Mouse (Mus musculus): ENCODE measurements around the gene Ccdc12.

DNA sequence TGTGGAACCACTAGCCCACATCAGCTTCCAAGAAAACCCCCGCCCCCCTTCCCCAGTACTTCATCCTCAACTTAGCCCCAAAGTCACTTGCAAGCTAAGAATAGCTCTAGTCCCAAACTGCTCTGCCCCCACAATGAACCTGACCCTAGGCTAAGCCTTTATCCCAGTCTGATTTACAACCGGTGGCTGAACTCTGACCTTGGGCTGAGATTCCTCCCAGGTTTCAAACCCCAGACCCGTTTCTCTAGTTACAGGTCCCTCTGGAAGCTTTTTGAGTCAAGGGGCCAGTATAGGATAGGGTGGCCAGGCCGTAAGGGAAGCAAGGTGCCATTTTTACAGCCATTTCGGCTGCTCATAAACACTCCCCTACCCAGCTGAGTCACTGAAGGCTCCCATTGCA, 89.9 kb downstream of the Ccdc12 start:
- no peak for TF ChIP-seq JUND (conservative IDR thresholded peaks at IDR 0.05; ENCODE audit: low read depth, low read length)
- TF ChIP-seq CTCF (conservative IDR thresholded peaks at IDR 0.05 in 1 of 2, IDR thresholded peaks at IDR 0.05 in 1 of 2; ENCODE audit: low read depth in 2 of 2, low read length in 2 of 2): no peak
- TF ChIP-seq TCF12 (IDR thresholded peaks at IDR 0.05; ENCODE audit: low read depth, low read length): no peak
- TF ChIP-seq MAZ (IDR thresholded peaks at IDR 0.05; ENCODE audit: low read depth, low read length): no peak
- no peak for TF ChIP-seq POLR2A (IDR thresholded peaks at IDR 0.05; ENCODE audit: low read depth, low read length)
- no peak for TF ChIP-seq MAX (IDR thresholded peaks at IDR 0.05; ENCODE audit: low read length)
- no peak for TF ChIP-seq EP300 (IDR thresholded peaks at IDR 0.05; ENCODE audit: low read length)
- no peak for TF ChIP-seq CHD1 (IDR thresholded peaks at IDR 0.05; ENCODE audit: low read depth, low read length)

Data from CH12.LX (cell line).